Mouse (Mus musculus) limb, embryonic 14.5 days (tissue): ENCODE data around the gene Nell1. TPM values are rescaled to one million over a fixed set of nuclear protein-coding genes. Genes with fewer than 3 reads are reported as not detected.

Experiments used
- ATAC-seq: fragments of 200-750 bp; cut with Nextera tagmentation; 2 replicates; pipeline ENCODE4 v1.8.0; 2017; ENCODE audit warnings: low read depth, moderate number of reproducible peaks, moderate TSS enrichment; ENCODE audit not compliant: low FRiP score
- DNase-seq: peaks from one replicate; pipeline ENCODE4 v3.0.0-alpha.2; 2015; ENCODE audit warnings: low spot score
- H3K27ac ChIP-seq: fragments of 300-500 bp; sonication (generic); replicated peaks from 2 replicates; pipeline ENCODE4 v1.5.1; 2014; ENCODE audit warnings: low read depth, mild to moderate bottlenecking, low read length, moderate library complexity, mixed read lengths
- H3K27me3 ChIP-seq: fragments of 300-500 bp; sonication (generic); 2 replicates; pipeline ENCODE4 v1.6.1; 2014; ENCODE audit warnings: low read length, mixed read lengths; ENCODE audit not compliant: control insufficient read depth, insufficient read depth
- H3K36me3 ChIP-seq: fragments of 300-500 bp; sonication (generic); 2 replicates; pipeline ENCODE4 v1.6.1; 2014; ENCODE audit warnings: mild to moderate bottlenecking, low read length, moderate library complexity, mixed read lengths; ENCODE audit not compliant: control insufficient read depth, insufficient read depth
- H3K4me1 ChIP-seq: fragments of 300-500 bp; sonication (generic); 2 replicates; pipeline ENCODE4 v1.6.1; 2014; ENCODE audit warnings: antibody characterized with exemption, low read length, mixed read lengths; ENCODE audit not compliant: control insufficient read depth, insufficient read depth
- H3K4me2 ChIP-seq: fragments of 300-500 bp; sonication (generic); replicated peaks from 2 replicates; pipeline ENCODE4 v1.6.1; 2014; ENCODE audit warnings: low read depth, mild to moderate bottlenecking, low read length, moderate library complexity; ENCODE audit not compliant: severe bottlenecking
- H3K4me3 ChIP-seq: fragments of 300-500 bp; sonication (generic); replicated peaks from 2 replicates; pipeline ENCODE4 v1.5.1; 2014; ENCODE audit warnings: low read length
- H3K9ac ChIP-seq: fragments of 300-500 bp; sonication (generic); 2 replicates; pipeline ENCODE4 v1.6.1; 2014; ENCODE audit warnings: mild to moderate bottlenecking, low read depth, low read length, moderate library complexity; ENCODE audit not compliant: severe bottlenecking
- H3K9me3 ChIP-seq: fragments of 300-500 bp; sonication (generic); 2 replicates; pipeline ENCODE4 v1.6.1; 2016; ENCODE audit warnings: low read length; ENCODE audit not compliant: control insufficient read depth
- POLR2A ChIP-seq: fragments of 200-500 bp; IDR thresholded peaks from 2 replicates; pipeline ENCODE4 v1.8.0; 2012; ENCODE audit warnings: inconsistent platforms, mild to moderate bottlenecking, moderate library complexity, borderline replicate concordance; ENCODE audit not compliant: insufficient read depth, insufficient read length; ENCODE audit errors: extremely low read depth
- WGBS: fragments of 180-500 bp; shearing (Covaris S2); extraction: QIAGEN DNeasy Blood & Tissue Kit; methylation state at CpG from one replicate; pipeline ENCODE4 v1.1.7; 2014; 5-methylcytosine and 5-hydroxymethylcytosine counted together
- polyA plus RNA-seq, 2 experiments: library from polyadenylated mRNA; depleted of rRNA in 1 of 2; stranded (reverse) in 1 of 2; unstranded in 1 of 2; fragments of >200 nt; fragmentation: Nextera tagmentation in 1 of 2; extraction: Ambion mirVana in 1 of 2; gene quantifications; 2 replicates each; pipeline versions ENCODE4 v1.2.1 to v1.2.3; 2012 to 2014

Nell1 gene
- polyA plus RNA-seq, 2 experiments: 4.8 to 5.2 TPM

DNA sequence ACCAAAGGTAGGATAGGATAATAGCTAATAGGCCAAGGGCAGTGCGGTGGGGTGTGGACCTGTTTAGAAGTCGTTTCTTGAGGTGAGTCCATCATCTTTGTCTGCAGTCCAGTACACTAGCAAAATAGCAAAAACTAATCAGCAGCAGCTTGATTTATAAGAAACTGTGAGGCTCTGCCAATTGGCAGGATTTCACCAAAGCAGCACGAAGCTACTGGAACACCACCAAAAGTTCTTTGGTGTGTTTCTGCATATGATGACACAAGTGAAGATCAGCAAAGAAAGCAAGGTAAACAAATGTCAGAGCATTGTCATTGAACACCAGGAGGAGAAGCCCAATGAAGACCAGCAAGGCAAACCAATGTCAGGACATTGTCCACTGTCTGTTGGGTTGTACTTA lies 542.0 kb downstream of the Nell1 start:
- no peaks in the 10 kb centered on the region for H3K4me1 ChIP-seq
- no peak for DNase-seq
- no peak for TF ChIP-seq POLR2A
- no peak overlapping the region for H3K27ac ChIP-seq
- H3K9me3 ChIP-seq: no peaks in the 10 kb centered on the region
- H3K4me2 ChIP-seq: no peak overlapping the region
- H3K4me3 ChIP-seq: no peak overlapping the region
- ATAC-seq: no peak
- no peaks in the 10 kb centered on the region for H3K27me3 ChIP-seq
- H3K9ac ChIP-seq: no peak overlapping the region
- 89% methylated on average over 3 of the region's 3 CpGs for WGBS
- no peaks in the 10 kb centered on the region for H3K36me3 ChIP-seq

- H3K4me2 ChIP-seq: no peak overlapping the region
- H3K4me3 ChIP-seq: no peak overlapping the region
- H3K9me3 ChIP-seq: no peaks in the 10 kb centered on the region
- WGBS: 69% methylated on average over 5 of the region's 5 CpGs
- H3K36me3 ChIP-seq: no peaks in the 10 kb centered on the region
- no peaks in the 10 kb centered on the region for H3K4me1 ChIP-seq
- no peaks in the 10 kb centered on the region for H3K27me3 ChIP-seq
- ATAC-seq (no peak), DNase-seq (no peak)
- no peak overlapping the region for H3K27ac ChIP-seq
- TF ChIP-seq POLR2A: no peak
- H3K9ac ChIP-seq: no peak overlapping the region
Observed at GRCm38 (mm10) chr7:50543373-50543772, 568.7 kb downstream of the Nell1 start.

DNA sequence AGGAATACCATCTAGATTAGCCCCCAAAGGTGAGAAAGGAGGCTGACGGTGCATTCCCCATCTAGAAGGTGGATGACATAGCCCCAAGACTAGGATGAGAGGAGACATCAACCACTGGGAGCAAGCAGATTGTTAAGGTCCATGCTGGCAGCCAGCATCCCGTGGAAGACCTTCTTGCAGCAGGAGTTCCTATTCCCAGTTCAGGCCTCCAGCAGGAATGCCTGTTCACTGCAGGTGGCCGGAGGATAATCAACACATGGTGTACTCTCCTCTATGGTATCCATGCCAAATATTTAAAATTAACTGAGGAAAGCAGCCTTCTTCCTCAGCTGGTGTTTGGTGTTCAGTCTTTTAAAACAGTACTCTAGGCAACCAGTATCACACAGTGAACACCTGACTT lies 574.9 kb downstream of the Nell1 start:
- Histone ChIP-seq H3K27ac (no peak overlapping the region), H3K4me2 (no peak overlapping the region), H3K27me3 (no peaks in the 10 kb centered on the region), H3K9ac (no peak overlapping the region), H3K9me3 (no peaks in the 10 kb centered on the region), H3K4me3 (no peak overlapping the region), H3K36me3 (no peaks in the 10 kb centered on the region), H3K4me1 (no peaks in the 10 kb centered on the region)
- no peak for ATAC-seq
- DNase-seq: no peak
- whole genome bisulfite sequencing: 67% methylated on average over 3 of the region's 3 CpGs
- TF ChIP-seq POLR2A: no peak

DNA sequence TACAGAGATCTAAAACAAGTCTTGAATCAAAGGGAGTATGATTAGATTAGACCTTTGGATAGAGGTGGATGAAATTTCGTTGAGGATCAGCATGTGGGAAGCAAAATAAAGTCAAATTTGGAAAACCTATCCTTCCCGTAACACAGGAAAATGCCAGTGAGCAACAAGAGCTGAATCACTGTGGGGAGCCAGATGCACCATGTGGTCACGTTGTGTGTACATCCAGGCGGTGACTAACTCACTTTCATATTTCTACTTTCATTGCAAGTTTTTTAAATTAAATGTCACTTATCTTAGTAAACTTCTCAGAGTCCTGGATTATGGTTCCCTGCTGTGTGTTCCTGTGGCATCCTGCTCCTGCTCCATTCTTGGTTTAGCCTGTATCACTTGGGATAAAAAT lies 576.8 kb downstream of the Nell1 start:
- H3K27me3 ChIP-seq: no peaks in the 10 kb centered on the region
- no peak overlapping the region for H3K4me2 ChIP-seq
- H3K9me3 ChIP-seq: no peaks in the 10 kb centered on the region
- no peak overlapping the region for H3K27ac ChIP-seq
- no peak for DNase-seq
- 80% methylated on average over 4 of the region's 4 CpGs for WGBS
- H3K4me3 ChIP-seq: no peak overlapping the region
- H3K4me1 ChIP-seq: no peaks in the 10 kb centered on the region
- no peak overlapping the region for H3K9ac ChIP-seq
- H3K36me3 ChIP-seq: no peaks in the 10 kb centered on the region
- TF ChIP-seq POLR2A: no peak
- ATAC-seq: no peak

GRCm38 (mm10) chr7:50562708-50563107 lies 588.0 kb downstream of the Nell1 start:
- Histone ChIP-seq H3K36me3 (no peaks in the 10 kb centered on the region), H3K27ac (no peak overlapping the region), H3K4me1 (no peaks in the 10 kb centered on the region), H3K9me3 (no peaks in the 10 kb centered on the region), H3K27me3 (no peaks in the 10 kb centered on the region), H3K4me3 (no peak overlapping the region), H3K4me2 (no peak overlapping the region), H3K9ac (no peak overlapping the region)
- TF ChIP-seq POLR2A: no peak
- no peak for DNase-seq
- ATAC-seq: no peak
- 86% methylated on average over 3 of the region's 3 CpGs for WGBS

DNA sequence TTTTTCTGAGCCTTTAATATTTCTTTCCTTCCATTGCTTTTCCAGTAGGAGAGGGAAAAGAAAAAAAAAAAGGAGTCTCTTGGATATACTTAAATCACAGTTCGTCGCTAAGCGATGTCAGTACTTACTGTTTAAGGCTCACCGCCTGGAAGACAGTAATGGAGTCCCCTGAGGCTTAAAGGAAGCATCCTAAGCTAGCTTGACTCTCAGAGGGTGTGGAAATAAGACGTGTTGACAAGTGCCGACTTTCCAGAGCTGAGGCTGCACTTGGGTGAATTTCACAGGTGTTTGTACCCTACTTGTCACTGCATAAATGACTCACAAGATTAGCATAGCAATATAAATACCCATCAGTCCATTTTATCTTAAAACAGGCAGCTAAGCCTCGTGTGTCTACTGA lies 599.2 kb downstream of the Nell1 start:
- Histone ChIP-seq H3K4me2 (no peak overlapping the region), H3K9me3 (no peaks in the 10 kb centered on the region), H3K27me3 (no peaks in the 10 kb centered on the region), H3K9ac (no peak overlapping the region), H3K36me3 (no peaks in the 10 kb centered on the region), H3K27ac (no peak overlapping the region), H3K4me1 (no peaks in the 10 kb centered on the region), H3K4me3 (no peak overlapping the region)
- DNase-seq (no peak), ATAC-seq (no peak)
- WGBS: 66% methylated on average over 7 of the region's 7 CpGs
- TF ChIP-seq POLR2A: no peak
